Mouse (Mus musculus) kidney, embryonic 15.5 days (tissue): ENCODE data around the gene Ifna4. TPM values are rescaled to one million over a fixed set of nuclear protein-coding genes. Genes with fewer than 3 reads are reported as not detected.
"Not testable (repeated sequence)": the region's sequence is repeated elsewhere in the genome, so short reads cannot be mapped to it uniquely, and the experiment has no call there.

ENCODE experiments used
- ATAC-seq: fragments of 200-750 bp; cut with Nextera tagmentation; replicated peaks from 2 replicates; pipeline ENCODE4 v1.8.0; 2017; ENCODE audit warnings: moderate TSS enrichment; ENCODE audit not compliant: low FRiP score
- H3K27ac ChIP-seq: fragments of 300-500 bp; sonication (generic); 2 replicates; pipeline ENCODE4 v1.5.1; 2015; ENCODE audit warnings: mild to moderate bottlenecking, inconsistent platforms
- H3K27me3 ChIP-seq: fragments of 300-500 bp; sonication (generic); 2 replicates; pipeline ENCODE4 v1.6.1; 2015; ENCODE audit warnings: inconsistent platforms
- H3K36me3 ChIP-seq: fragments of 300-500 bp; sonication (generic); 2 replicates; pipeline ENCODE4 v1.6.1; 2015; ENCODE audit warnings: inconsistent platforms
- H3K4me1 ChIP-seq: fragments of 300-500 bp; sonication (generic); 2 replicates; pipeline ENCODE4 v1.6.1; 2015; ENCODE audit warnings: inconsistent platforms
- H3K4me2 ChIP-seq: fragments of 300-500 bp; sonication (generic); 2 replicates; pipeline ENCODE4 v1.6.1; 2015; ENCODE audit warnings: moderate library complexity, mild to moderate bottlenecking, inconsistent platforms
- H3K4me3 ChIP-seq: fragments of 300-500 bp; sonication (generic); replicated peaks from 2 replicates; pipeline ENCODE4 v1.5.1; 2015; ENCODE audit warnings: mild to moderate bottlenecking, inconsistent platforms
- H3K9ac ChIP-seq: fragments of 300-500 bp; sonication (generic); 2 replicates; pipeline ENCODE4 v1.6.1; 2015; ENCODE audit warnings: mild to moderate bottlenecking, inconsistent platforms
- H3K9me3 ChIP-seq: fragments of 300-500 bp; sonication (generic); replicated peaks from 2 replicates; pipeline ENCODE4 v1.6.1; 2016; ENCODE audit warnings: inconsistent platforms
- WGBS: fragments of 180-500 bp; shearing (Covaris S2); methylation state at CpG from one replicate; pipeline ENCODE4 v1.1.7; 2015; ENCODE audit warnings: mixed read lengths; 5-methylcytosine and 5-hydroxymethylcytosine counted together
- polyA plus RNA-seq: library from polyadenylated mRNA; unstranded; fragments of >200 nt; fragmentation: Nextera tagmentation; extraction: Ambion mirVana; gene quantifications from 2 replicates; pipeline ENCODE4 v1.2.1, GENCODE M21; 2015

The Ifna4 gene
- not detected in 2 replicates for polyA plus RNA-seq

GRCm38 (mm10) chr4:88841438-88841911, at the start of gene Ifna4:
Gene Ifna4 (plus strand): TSS chr4:88841861.
- Histone ChIP-seq H3K9ac (no peak within 1 kb of the TSS), H3K9me3 (no peaks in the 10 kb centered on the region), H3K27me3 (no peaks in the 10 kb centered on the region), H3K36me3 (no peaks in the 10 kb centered on the region), H3K27ac (no peak within 1 kb of the TSS), H3K4me3 (no peak within 1 kb of the TSS), H3K4me2 (no peak within 1 kb of the TSS), H3K4me1 (no peaks in the 10 kb centered on the region)
- no peak for ATAC-seq
- WGBS = 62% methylated on average over 2 of the region's 2 CpGs

- not testable (repeated sequence) for H3K36me3 ChIP-seq, H3K9ac ChIP-seq, H3K4me3 ChIP-seq, H3K27me3 ChIP-seq, ATAC-seq, H3K4me2 ChIP-seq, H3K9me3 ChIP-seq, H3K4me1 ChIP-seq, H3K27ac ChIP-seq
- WGBS = 2% methylated on average over 19 of the region's 52 CpGs
Observed at GRCm38 (mm10) chr4:88793936-88794675, 47.6 kb upstream of the Ifna4 start, which contains the start of gene Gm13275. Gene Gm13275 (plus strand): TSS chr4:88794487.

GRCm38 (mm10) chr4:88797097-88797496, 44.6 kb upstream of the Ifna4 start, which contains the start of gene Gm13279:
Gene Gm13279 (plus strand): TSS chr4:88797397.
- not testable (repeated sequence) for H3K27me3 ChIP-seq, H3K27ac ChIP-seq, H3K9ac ChIP-seq, ATAC-seq, H3K4me3 ChIP-seq, H3K4me1 ChIP-seq, H3K9me3 ChIP-seq, H3K36me3 ChIP-seq, H3K4me2 ChIP-seq
- WGBS = no CpG with 5 or more reads among the region's 28 CpGs

GRCm38 (mm10) chr4:88799365-88799764, 42.3 kb upstream of the Ifna4 start, which contains the start of gene Gm13285:
Gene Gm13285 (plus strand): TSS chr4:88799665.
- not testable (repeated sequence) for H3K9ac ChIP-seq, H3K9me3 ChIP-seq, ATAC-seq, H3K27me3 ChIP-seq, H3K36me3 ChIP-seq, H3K4me1 ChIP-seq, H3K27ac ChIP-seq, H3K4me3 ChIP-seq, H3K4me2 ChIP-seq
- WGBS = 13% methylated on average over 6 of the region's 7 CpGs

GRCm38 (mm10) chr4:88802954-88803353, 38.7 kb upstream of the Ifna4 start, which contains the start of gene Gm13287:
Gene Gm13287 (plus strand): TSS chr4:88803254.
- H3K9me3 ChIP-seq, H3K4me3 ChIP-seq, H3K36me3 ChIP-seq, H3K27me3 ChIP-seq, H3K9ac ChIP-seq, ATAC-seq, H3K4me1 ChIP-seq, H3K27ac ChIP-seq, H3K4me2 ChIP-seq: not testable (repeated sequence)
- WGBS = no CpG with 5 or more reads among the region's 29 CpGs

- H3K4me1 ChIP-seq, ATAC-seq, H3K4me3 ChIP-seq, H3K9me3 ChIP-seq, H3K36me3 ChIP-seq, H3K27ac ChIP-seq, H3K9ac ChIP-seq: not testable (repeated sequence)
- H3K27me3 ChIP-seq = peaks cover 16% of the 10 kb centered on the region
- WGBS = no CpG with 5 or more reads among the region's 8 CpGs
- peak within 1 kb of the TSS; percentile 44; the same call in 1 of the 2 replicates for H3K4me2 ChIP-seq
Observed at GRCm38 (mm10) chr4:88805231-88805630, 36.4 kb upstream of the Ifna4 start, which contains the start of gene Gm13288. Gene Gm13288 (plus strand): TSS chr4:88805531.

GRCm38 (mm10) chr4:88805761-88806160, 35.9 kb upstream of the Ifna4 start:
- 0% methylated on average over 7 of the region's 34 CpGs for WGBS
- H3K36me3 ChIP-seq, H3K9me3 ChIP-seq, H3K4me3 ChIP-seq, H3K27ac ChIP-seq, H3K4me1 ChIP-seq, H3K9ac ChIP-seq, ATAC-seq: not testable (repeated sequence)
- Histone ChIP-seq H3K27me3 (peaks cover 16% of the 10 kb centered on the region), H3K4me2 (peak overlapping the region; percentile 44; the same call in 1 of the 2 replicates)

- no peak for ATAC-seq
- 59% methylated on average over 3 of the region's 3 CpGs for WGBS
- no peak within 1 kb of the TSS for H3K27ac ChIP-seq
- no peaks in the 10 kb centered on the region; the same call in 1 of the 2 replicates for H3K27me3 ChIP-seq
- no peak within 1 kb of the TSS for H3K9ac ChIP-seq
- H3K36me3 ChIP-seq = no peaks in the 10 kb centered on the region
- no peaks in the 10 kb centered on the region for H3K4me1 ChIP-seq
- no peak within 1 kb of the TSS for H3K4me2 ChIP-seq
- no peaks in the 10 kb centered on the region for H3K9me3 ChIP-seq
- H3K4me3 ChIP-seq = no peak within 1 kb of the TSS
Observed at GRCm38 (mm10) chr4:88815928-88816327, 25.7 kb upstream of the Ifna4 start, which contains the start of gene Ifna7. Gene Ifna7 (plus strand): TSS chr4:88816228.

GRCm38 (mm10) chr4:88819659-88820058, 22.0 kb upstream of the Ifna4 start, which contains the start of gene Ifna11:
Gene Ifna11 (plus strand): TSS chr4:88819959.
- H3K27me3 ChIP-seq = no peaks in the 10 kb centered on the region; the same call in 1 of the 2 replicates
- no peaks in the 10 kb centered on the region for H3K4me1 ChIP-seq
- no peaks in the 10 kb centered on the region for H3K9me3 ChIP-seq
- no peaks in the 10 kb centered on the region for H3K36me3 ChIP-seq
- H3K27ac ChIP-seq = no peak within 1 kb of the TSS
- no peak within 1 kb of the TSS for H3K4me2 ChIP-seq
- 74% methylated on average over 1 of the region's 1 CpGs for WGBS
- no peak within 1 kb of the TSS for H3K9ac ChIP-seq
- ATAC-seq = no peak
- H3K4me3 ChIP-seq = no peak within 1 kb of the TSS

- Histone ChIP-seq H3K36me3 (no peaks in the 10 kb centered on the region), H3K27me3 (no peaks in the 10 kb centered on the region; the same call in 1 of the 2 replicates), H3K27ac (no peak overlapping the region), H3K9me3 (no peaks in the 10 kb centered on the region), H3K4me3 (no peak overlapping the region), H3K9ac (no peak overlapping the region), H3K4me2 (no peak overlapping the region), H3K4me1 (no peaks in the 10 kb centered on the region)
- ATAC-seq = no peak
- WGBS = 25% methylated on average over 4 of the region's 4 CpGs
Observed at GRCm38 (mm10) chr4:88822995-88823394, 18.7 kb upstream of the Ifna4 start.

- ATAC-seq, H3K27ac ChIP-seq, H3K4me2 ChIP-seq, H3K9me3 ChIP-seq, H3K4me1 ChIP-seq, H3K36me3 ChIP-seq, H3K27me3 ChIP-seq, H3K4me3 ChIP-seq, H3K9ac ChIP-seq: not testable (repeated sequence)
Observed at GRCm38 (mm10) chr4:88827116-88827515, 14.5 kb upstream of the Ifna4 start, which contains the start of gene Ifna6. Gene Ifna6 (plus strand): TSS chr4:88827416.

- Histone ChIP-seq H3K4me2 (no peak overlapping the region), H3K27me3 (no peaks in the 10 kb centered on the region; the same call in 1 of the 2 replicates), H3K9ac (no peak overlapping the region), H3K9me3 (no peaks in the 10 kb centered on the region), H3K36me3 (no peaks in the 10 kb centered on the region), H3K4me3 (no peak overlapping the region), H3K27ac (no peak overlapping the region), H3K4me1 (no peaks in the 10 kb centered on the region)
- ATAC-seq = no peak
- WGBS = 33% methylated on average over 4 of the region's 4 CpGs
Observed at GRCm38 (mm10) chr4:88830523-88830922, 11.1 kb upstream of the Ifna4 start.
